Mouse (Mus musculus): ENCODE measurements around the gene Nr2c2.

- TF ChIP-seq CTCF (IDR thresholded peaks at IDR 0.05; ENCODE audit: insufficient read depth, low read depth, low read length) (no peak), POLR2A (IDR thresholded peaks at IDR 0.05; ENCODE audit: insufficient read depth, low read depth, low read length) (no peak)
These were observed 48.3 kb upstream of the Nr2c2 start for GRCm38 (mm10) chr6:92042850-92043249.

Measured in olfactory bulb, adult 2 months (tissue).